Mouse (Mus musculus): Measurements from ENCODE around the gene Notch2.

Notch2 gene

GRCm38 (mm10) chr3:98013401-98014281 lies at the start of gene Notch2:
Gene Notch2, plus strand, starts transcription at chr3:98013527.
- peak; percentile 98 for DNase-seq

GRCm38 (mm10) chr3:97964878-97965353 lies 48.4 kb upstream of the Notch2 start:
- no peak for DNase-seq

DNA sequence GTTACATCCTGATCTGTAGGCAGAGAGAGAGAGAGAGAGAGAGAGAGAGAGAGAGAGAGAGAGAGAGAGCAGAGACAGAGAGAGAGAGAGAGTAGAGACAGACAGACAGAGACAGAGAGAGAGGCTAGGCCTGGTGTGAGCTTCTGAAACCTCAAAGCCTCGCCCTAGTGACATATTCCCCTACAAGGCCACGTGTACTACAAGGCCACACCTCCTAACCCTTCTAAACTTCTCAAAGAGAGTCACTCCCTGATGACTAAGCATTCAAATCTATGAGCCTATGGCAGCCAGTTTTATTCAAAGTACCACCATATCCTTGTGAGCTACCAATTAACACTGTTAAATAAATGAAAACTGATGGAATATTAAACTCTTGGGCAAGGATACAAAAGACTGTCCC lies 45.7 kb upstream of the Notch2 start:
- DNase-seq = no peak

DNA sequence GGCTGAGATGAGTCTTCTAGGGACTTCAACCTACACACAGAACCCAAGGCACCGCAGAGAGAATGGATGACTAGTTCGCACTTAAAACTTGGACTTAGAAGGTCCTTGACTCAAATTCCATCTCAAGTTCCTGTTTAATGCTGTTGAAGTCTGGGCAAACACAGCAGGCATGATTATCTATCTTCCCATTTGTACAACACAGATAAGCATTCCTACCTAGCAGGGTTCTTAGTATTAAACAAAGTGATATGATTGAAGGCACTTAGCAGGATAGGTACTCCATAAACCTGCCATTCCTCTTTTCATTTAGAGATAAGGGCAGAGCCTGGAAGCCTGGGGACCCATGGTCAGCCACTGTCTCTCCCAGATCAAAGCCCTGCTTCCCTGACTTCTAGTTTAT lies 45.1 kb upstream of the Notch2 start:
- DNase-seq = no peak

DNA sequence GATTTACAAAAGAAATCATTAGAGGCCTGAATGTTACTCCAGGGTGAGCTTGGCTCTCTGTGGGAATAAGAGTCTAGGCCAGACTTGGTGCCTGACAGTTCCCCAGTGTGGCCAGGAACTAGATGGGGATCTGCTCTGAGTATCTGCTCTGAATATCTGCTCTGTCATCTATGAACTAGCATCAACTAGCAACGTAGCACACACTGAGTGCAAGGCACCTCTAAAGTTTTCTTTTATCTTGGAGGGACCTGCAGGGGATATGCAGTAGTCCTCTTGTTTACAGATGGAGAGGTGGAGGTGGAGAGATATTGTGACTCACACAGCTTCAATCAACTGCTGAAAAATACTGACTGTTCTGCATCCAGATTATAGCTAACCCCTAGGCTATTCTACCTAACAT lies 44.3 kb upstream of the Notch2 start:
- no peak for DNase-seq

DNA sequence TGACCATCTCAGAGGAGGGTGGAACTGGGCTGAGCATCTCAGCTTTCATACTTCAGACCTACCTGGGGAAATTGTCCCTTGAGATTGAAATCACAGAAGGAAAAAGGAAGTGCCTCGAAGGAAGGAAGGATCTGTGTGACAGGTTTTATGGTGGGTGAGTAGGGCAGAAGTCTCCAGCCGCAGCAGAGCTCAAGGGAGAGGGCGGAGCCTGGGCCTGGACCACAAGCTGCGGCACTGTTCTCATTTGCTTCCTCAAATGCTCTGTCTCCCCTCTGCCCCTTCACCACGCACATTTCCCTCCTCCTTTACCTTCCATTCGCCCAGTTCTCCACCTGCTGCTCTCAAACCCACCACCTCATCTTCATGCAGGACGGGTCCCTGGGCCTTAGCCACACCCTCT lies 42.2 kb upstream of the Notch2 start:
- no peak for DNase-seq

DNA sequence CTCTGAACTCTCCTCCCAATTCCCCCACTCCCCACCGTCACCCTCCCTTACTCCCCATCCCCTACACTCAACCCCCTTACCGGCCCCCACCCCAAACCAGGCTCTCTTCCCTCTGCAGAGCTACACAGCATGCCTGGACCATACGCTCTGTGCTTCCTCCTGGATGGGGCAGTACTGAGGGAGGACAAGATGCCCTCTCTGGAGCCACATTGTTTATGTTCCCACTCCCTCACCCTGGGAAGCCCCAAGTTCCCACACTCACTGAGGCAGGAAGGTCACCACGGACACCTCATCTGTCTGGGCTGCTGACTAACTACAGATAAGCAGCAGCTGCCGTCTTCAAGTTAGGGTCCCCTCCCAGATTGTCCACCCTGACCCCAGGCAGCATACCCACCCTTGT lies 41.1 kb upstream of the Notch2 start:
- no peak for DNase-seq

DNA sequence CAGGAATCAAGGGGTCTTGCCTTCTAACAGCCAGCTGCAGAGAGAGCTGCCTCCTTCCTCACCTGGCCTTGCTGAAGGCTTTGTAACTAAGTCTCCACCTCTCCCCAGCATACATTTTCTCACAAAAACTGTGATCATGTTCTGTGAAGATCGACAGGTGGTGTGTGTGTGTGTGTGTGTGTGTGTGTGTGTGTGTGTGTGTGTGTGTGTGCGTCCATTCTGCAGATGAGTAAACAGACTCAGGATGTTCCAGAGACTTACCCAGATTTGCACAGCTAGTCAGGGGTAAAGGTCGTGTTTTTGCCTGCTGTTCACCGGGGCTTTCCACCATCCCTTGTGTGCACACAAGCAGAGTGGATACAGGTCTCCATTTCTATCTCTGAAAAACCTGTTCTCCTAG lies 40.6 kb upstream of the Notch2 start:
- DNase-seq = no peak

GRCm38 (mm10) chr3:97973306-97973705 lies 40.0 kb upstream of the Notch2 start:
- no peak for DNase-seq

DNA sequence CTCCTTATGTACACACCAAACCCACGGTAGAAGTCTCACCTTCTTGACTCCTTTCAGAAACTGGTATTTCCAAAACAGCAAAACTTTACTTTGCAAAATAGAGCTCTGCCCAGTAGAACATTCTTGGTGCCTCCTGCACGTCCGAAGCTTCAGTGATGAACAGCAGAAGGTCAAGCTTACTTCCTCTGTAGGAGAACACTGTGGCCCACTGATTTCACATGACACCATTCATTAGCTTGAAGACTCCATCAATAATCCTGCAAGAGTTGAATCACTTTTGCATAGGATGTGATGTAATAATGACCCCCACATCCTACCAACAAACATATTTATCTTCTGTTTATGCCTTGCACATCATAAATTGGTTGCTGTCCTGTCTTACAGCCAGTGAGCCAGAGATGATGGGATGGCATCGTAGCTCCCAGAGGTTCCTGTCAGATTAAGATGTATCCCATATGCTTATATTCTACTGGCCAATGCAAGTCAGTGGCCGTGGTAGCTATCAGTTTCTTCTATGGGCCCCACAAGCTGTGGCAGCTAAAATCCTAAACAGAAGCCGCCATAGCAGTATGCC lies 39.0 kb upstream of the Notch2 start:
- DNase-seq = no peak

DNA sequence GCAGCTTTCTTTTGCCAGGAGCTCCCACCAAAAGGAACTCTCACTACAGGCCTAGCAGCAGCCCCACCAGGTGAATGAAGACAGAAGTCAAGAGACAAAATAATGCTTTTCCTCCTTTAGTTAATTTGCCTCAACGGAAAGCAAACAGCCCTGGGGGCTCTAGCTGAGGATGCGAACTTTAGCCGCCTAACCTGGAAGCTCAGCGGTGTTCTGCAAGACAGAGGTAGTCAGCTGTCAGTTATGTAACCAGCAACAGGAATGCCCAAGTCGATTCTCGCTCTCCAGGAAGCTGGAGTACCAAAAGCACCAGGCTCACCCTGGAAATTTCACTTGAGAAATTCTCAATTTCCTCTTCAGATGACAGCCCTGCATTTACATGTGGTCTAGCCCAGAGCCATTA lies 36.6 kb upstream of the Notch2 start:
- no peak for DNase-seq

DNA sequence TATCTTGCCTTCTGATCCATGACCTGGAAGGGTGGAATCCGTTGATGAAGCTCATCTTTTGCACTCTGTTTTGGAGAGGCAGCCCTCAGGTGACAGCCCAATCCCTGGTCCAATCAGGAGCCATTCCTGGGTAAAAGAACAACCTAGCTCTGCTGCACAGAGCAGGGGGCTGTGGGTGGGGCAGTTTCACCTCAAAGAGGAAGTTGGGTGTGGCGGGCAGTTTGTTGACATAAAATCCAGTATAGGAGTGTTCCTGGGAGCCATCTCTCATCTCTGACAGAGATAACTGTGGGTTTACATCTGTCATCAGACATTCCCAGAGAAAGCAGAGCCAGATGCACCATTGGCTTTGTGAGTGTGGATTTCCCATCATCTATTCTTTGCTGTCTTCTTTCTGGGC lies 34.6 kb upstream of the Notch2 start:
- DNase-seq = no peak

DNA sequence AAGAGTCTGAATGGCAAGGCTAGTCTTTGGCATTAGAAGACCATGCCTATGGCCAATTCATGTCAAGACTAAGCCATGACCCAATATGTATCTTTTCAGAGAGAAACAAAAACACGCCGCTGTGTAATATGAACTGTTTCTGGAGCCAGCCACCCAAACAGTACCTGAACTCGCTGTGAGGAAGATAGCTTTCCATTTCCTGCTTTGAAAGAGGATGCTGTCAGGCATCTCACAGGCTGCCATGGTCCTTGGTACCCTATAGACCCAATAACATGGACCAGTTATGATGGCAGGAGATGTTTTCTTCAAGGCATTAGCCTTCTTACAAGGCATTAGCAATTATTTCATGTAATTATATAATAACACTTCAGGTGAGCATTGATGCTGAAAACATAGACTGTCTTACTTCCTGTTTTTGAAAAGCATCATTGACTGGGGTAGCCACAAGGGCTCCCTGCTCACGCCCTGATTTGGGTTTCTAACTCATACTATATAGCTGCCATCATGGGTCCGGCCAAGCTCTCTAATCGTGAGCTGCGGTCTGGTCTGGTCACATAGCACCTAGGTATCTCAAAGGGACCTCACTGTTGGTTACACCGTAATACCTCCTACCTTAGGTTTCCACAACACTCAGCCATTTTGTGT lies 32.5 kb upstream of the Notch2 start:
- DNase-seq = no peak

- DNase-seq = no peak
These were observed 31.9 kb upstream of the Notch2 start for GRCm38 (mm10) chr3:97981376-97981906.

- DNase-seq = no peak
These were observed 28.3 kb upstream of the Notch2 start for GRCm38 (mm10) chr3:97984870-97985506.

GRCm38 (mm10) chr3:97985691-97986090 lies 27.6 kb upstream of the Notch2 start:
- DNase-seq = no peak

DNA sequence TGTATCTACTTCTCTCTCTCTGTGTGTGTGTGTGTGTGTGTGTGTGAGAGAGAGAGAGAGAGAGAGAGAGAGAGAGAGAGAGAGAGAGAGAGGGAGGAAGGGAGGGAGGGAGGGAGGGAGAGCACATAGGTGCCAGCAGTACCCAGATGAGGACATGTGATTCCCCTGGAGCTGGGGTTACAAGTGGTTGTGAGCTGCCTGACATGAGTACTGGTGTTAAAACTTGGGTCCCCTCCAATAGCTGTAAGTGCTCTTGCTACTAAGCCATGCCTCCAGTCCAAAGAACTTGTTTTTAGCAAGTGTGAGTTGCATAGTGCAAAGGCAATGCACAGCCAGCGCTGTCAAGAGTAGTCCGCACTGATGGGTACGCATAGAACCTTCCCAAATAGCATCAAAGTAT lies 26.2 kb upstream of the Notch2 start:
- DNase-seq = no peak

DNA sequence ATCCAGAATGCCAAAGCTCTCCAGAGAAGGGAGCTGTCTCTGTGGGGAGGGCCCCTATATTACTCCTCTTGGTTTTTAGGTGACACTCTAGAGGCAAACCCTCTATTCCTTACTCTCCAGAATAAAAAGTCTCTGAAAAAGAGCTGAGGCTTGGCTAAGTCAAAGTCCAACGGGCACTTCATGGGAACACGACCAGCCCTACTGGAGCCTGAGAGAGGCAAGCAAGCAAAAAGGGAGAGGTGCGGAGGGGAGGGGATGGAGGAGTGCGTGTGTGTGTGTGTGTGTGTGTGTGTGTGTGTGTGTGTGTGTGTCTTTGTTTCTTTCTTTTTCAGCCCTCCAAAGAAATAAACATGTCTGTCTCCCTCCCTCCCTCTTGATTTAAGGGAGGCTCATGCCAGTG lies 24.6 kb upstream of the Notch2 start:
- no peak for DNase-seq

DNA sequence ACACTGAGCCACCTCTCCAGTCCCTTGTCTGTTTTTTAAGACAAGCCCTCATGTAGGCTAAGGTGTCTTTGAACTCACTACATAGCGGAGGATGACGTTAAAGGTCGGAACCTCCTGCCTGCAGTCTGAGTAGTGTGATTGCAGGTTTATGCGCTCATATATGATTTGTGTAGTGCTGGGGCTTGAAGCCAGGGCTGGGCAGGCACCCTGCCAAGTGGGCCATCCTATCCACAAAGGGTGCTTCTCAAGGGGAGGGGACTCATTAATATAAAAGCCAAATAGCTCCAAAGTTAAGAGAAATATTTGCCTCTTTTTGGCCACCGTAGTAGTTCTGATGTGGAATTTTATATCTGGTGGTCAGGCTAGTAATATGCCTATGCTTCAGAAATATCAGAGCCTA lies 22.8 kb upstream of the Notch2 start:
- no peak for DNase-seq

DNA sequence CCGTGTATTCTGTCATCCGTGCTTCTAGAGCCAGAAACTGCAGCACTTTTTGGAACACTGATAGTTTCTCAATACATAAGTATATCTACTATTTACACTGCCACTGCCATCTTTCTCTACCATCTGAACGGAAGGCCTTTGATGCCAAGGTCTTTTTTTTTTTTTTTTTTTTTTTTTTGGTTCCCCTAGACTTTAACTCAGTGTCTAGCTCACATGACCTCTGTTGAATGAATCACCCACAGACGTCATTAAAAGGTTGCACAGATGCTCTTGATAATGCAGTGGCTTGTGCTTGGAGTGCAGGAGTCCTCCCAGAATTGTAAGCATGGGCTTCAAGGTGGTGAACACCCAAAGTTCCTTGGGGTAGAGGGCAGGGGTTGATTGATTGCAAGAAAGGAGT lies 21.0 kb upstream of the Notch2 start:
- DNase-seq = no peak

DNA sequence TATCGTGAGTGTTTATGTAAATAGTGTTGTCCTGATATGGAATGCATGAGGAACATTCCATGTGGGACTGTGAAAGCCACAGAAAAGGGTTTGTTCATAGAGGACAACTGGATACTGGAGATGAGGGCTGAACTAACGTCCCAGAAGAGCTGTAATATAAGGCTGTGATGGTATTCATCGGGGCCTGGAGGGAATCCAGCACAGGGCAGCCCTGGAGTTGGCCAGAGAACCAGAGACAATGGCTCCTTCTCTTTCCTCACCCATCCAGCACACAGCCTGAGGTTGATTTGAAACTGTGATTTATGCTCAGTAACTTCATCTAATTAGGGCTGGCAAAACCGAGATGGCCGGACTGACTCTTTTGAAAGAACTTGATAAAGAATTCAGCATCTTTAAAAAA lies 20.1 kb upstream of the Notch2 start:
- DNase-seq = no peak

- DNase-seq = no peak
These were observed 19.3 kb upstream of the Notch2 start for GRCm38 (mm10) chr3:97993920-97994545.

DNA sequence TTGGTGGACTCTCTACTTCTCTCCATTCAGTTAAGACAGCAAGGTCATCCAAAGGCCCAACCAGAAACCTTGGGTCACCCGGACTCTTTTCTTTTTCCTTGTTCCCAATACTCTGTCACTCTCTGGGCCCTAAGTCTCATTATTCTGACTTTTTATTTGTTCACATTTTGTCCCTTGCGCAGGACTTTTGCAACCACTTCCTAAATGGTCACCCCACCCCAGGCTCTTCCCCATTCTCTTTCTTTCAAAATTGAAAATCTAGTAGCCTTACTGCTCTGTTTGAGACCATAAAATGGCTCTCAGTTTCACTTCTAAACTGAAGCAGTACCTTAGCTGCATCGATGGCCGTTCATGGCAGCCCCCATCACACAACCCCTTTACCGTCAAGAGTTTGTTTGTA lies 18.5 kb upstream of the Notch2 start:
- DNase-seq = no peak
